Mouse (Mus musculus): Measurements from ENCODE around the gene Ostc. TPM values are rescaled to one million over a fixed set of nuclear protein-coding genes. Genes with fewer than 3 reads are reported as not detected.
A peak's percentile ranks its signal among the peaks of the same experiment; 100 is the strongest.

The Ostc gene
- polyA plus RNA-seq (2017; shearing (Covaris generic)) = 100 to 1,000 TPM; 188 to 262 (median 188) TPM

- ATAC-seq = peak; percentile 96
These were observed at the start of gene Ostc for GRCm38 (mm10) chr3:130708967-130709924. Gene Ostc, minus strand, starts transcription at chr3:130709444.

GRCm38 (mm10) chr3:130758157-130758841 lies 49.1 kb upstream of the Ostc start:
- no peak for ATAC-seq

- ATAC-seq = no peak
These were observed 48.0 kb upstream of the Ostc start for GRCm38 (mm10) chr3:130757117-130757852.

- peak; percentile 56 for ATAC-seq
These were observed 40.0 kb upstream of the Ostc start for GRCm38 (mm10) chr3:130749206-130749605.

GRCm38 (mm10) chr3:130746673-130747619 lies 37.7 kb upstream of the Ostc start:
- ATAC-seq = no peak

GRCm38 (mm10) chr3:130737652-130738361 lies 28.6 kb upstream of the Ostc start:
- no peak for ATAC-seq

- no peak for ATAC-seq
These were observed 27.5 kb upstream of the Ostc start for GRCm38 (mm10) chr3:130736758-130737157.

GRCm38 (mm10) chr3:130730189-130730653 lies 21.0 kb upstream of the Ostc start, which contains the start of gene Rpl34:
Gene Rpl34, minus strand, starts transcription at chr3:130730398.
- ATAC-seq = peak; percentile 98

- ATAC-seq = peak; percentile 18
These were observed 20.4 kb upstream of the Ostc start for GRCm38 (mm10) chr3:130729472-130730188.

- ATAC-seq = no peak
These were observed 18.4 kb upstream of the Ostc start for GRCm38 (mm10) chr3:130727676-130728075.

- no peak for ATAC-seq
These were observed 17.8 kb upstream of the Ostc start for GRCm38 (mm10) chr3:130727036-130727435.

- ATAC-seq = no peak
These were observed 16.5 kb upstream of the Ostc start for GRCm38 (mm10) chr3:130725718-130726117.

GRCm38 (mm10) chr3:130722733-130723478 lies 13.7 kb upstream of the Ostc start:
- no peak for ATAC-seq

GRCm38 (mm10) chr3:130720225-130720624 lies 11.0 kb upstream of the Ostc start:
- peak; percentile 18 for ATAC-seq

GRCm38 (mm10) chr3:130718871-130719270 lies 9.6 kb upstream of the Ostc start:
- ATAC-seq = no peak

- no peak for ATAC-seq
These were observed 7.3 kb upstream of the Ostc start for GRCm38 (mm10) chr3:130716555-130716954.

GRCm38 (mm10) chr3:130714775-130715568 lies 5.7 kb upstream of the Ostc start:
- peak; percentile 82 for ATAC-seq

GRCm38 (mm10) chr3:130712891-130713290 lies 3.6 kb upstream of the Ostc start:
- ATAC-seq = no peak

Data from inflammation-experienced regulatory T-cells, adult 6 months (primary cell).